Comparison of ENCODE assay signal across 18 mouse cellular contexts in genomic region chr2:178711587-178712080, GRCm38 (mm10).
DNase-seq lines count a peak whose midpoint lies in the region; ATAC-seq and TF ChIP-seq lines count a peak whose summit lies in the region.
"Had no signal": no experiment of that assay in that cellular context is flagged by ENCODE, and none has a peak within 500 bp of the region (broad histone marks: within the 10 kb centered on the region; RNA-seq: fewer than 3 reads in every experiment).

No protein-coding gene starts in this region.

- H3K9ac ChIP-seq in forebrain, embryonic 13.5 days: no peak overlapping the region
- no peak overlapping the region for H3K9ac ChIP-seq in liver, adult 2 months (ENCODE audit: low read depth, low read length)
- no peak overlapping the region for H3K9ac ChIP-seq in forebrain, embryonic 14.5 days (ENCODE audit: low read length)
- H3K9ac ChIP-seq: hindbrain, embryonic 15.5 days; intestine, embryonic 15.5 days; liver, embryonic 15.5 days had no signal

- WGBS in forebrain, embryonic 10.5 days: 41% methylated on average over 5 of the region's 5 CpGs
- 28% methylated on average over 5 of the region's 5 CpGs for WGBS in forebrain, embryonic 13.5 days
- WGBS in liver, adult 2 months: 74% methylated on average over 5 of the region's 5 CpGs
- WGBS in forebrain, embryonic 14.5 days: 26% methylated on average over 5 of the region's 5 CpGs

- H3K4me2 ChIP-seq in forebrain, embryonic 13.5 days: no peak overlapping the region
- H3K4me2 ChIP-seq in forebrain, embryonic 14.5 days (ENCODE audit: low read length): no peak overlapping the region
- H3K4me2 ChIP-seq: hindbrain, embryonic 15.5 days; intestine, embryonic 15.5 days; liver, embryonic 15.5 days had no signal

- DNase-seq in forebrain, embryonic 10.5 days (ENCODE audit: extremely low spot score, low spot score): no peak
- DNase-seq in liver, adult 2 months (ENCODE audit: extremely low read depth, low read depth, low spot score): peak; percentile 37
- DNase-seq in liver: no peak
- peak; percentile 51 for DNase-seq in brain, embryonic 14.5 days (ENCODE audit: low read depth)
- DNase-seq in forebrain, embryonic 14.5 days (ENCODE audit: low spot score): peak; percentile 21
- DNase-seq in adrenal gland, postnatal 4 days (ENCODE audit: low spot score in 2 of 2): no peak
- DNase-seq in gastrocnemius, postnatal 25 days: no peak
- DNase-seq: cerebellum, adult 9-11 months; gastrocnemius, postnatal 14 days; heart, adult 2 months; heart, postnatal 36 days; thymus, postnatal 14 days had no signal

- no peaks in the 10 kb centered on the region for H3K9me3 ChIP-seq in forebrain, embryonic 10.5 days
- no peaks in the 10 kb centered on the region for H3K9me3 ChIP-seq in forebrain, embryonic 13.5 days (replicated peaks)
- H3K9me3 ChIP-seq in forebrain, embryonic 14.5 days (replicated peaks; ENCODE audit: control insufficient read depth, low read length): no peaks in the 10 kb centered on the region
- H3K9me3 ChIP-seq: hindbrain, embryonic 15.5 days; intestine, embryonic 15.5 days; liver, embryonic 15.5 days had no signal

- H3K36me3 ChIP-seq in forebrain, embryonic 10.5 days (replicated peaks): no peaks in the 10 kb centered on the region
- no peaks in the 10 kb centered on the region for H3K36me3 ChIP-seq in forebrain, embryonic 13.5 days (ENCODE audit: poor library complexity, severe bottlenecking)
- H3K36me3 ChIP-seq in liver, adult 2 months (ENCODE audit: control insufficient read depth, insufficient read depth, low read length): no peaks in the 10 kb centered on the region
- H3K36me3 ChIP-seq in forebrain, embryonic 14.5 days (ENCODE audit: control insufficient read depth, insufficient read depth, low read length): no peaks in the 10 kb centered on the region
- H3K36me3 ChIP-seq: hindbrain, embryonic 15.5 days; intestine, embryonic 15.5 days; liver, embryonic 15.5 days had no signal

- H3K27ac ChIP-seq in forebrain, embryonic 10.5 days: peak overlapping the region; percentile 51; the same call in 1 of the 2 replicates
- H3K27ac ChIP-seq in forebrain, embryonic 13.5 days: no peak overlapping the region
- H3K27ac ChIP-seq in liver, adult 2 months (replicated peaks; ENCODE audit: insufficient read depth, low read depth, low read length): no peak overlapping the region; the same call in 1 of the 2 replicates
- H3K27ac ChIP-seq in forebrain, embryonic 14.5 days (ENCODE audit: low read depth, low read length): no peak overlapping the region
- H3K27ac ChIP-seq: heart, adult 2 months; hindbrain, embryonic 15.5 days; intestine, embryonic 15.5 days; liver, embryonic 15.5 days had no signal

- H3K4me1 ChIP-seq in forebrain, embryonic 10.5 days: peaks cover 48% of the 10 kb centered on the region
- H3K4me1 ChIP-seq in forebrain, embryonic 13.5 days: 0 out of 2 replicates have a peak, but pooled peaks cover 6% of the 10 kb centered on the region
- H3K4me1 ChIP-seq in liver, adult 2 months (ENCODE audit: control insufficient read depth, insufficient read depth, low read length): no peaks in the 10 kb centered on the region
- H3K4me1 ChIP-seq in forebrain, embryonic 14.5 days (ENCODE audit: control insufficient read depth, insufficient read depth, low read length): peaks cover 4% of the 10 kb centered on the region; the same call in 1 of the 2 replicates
- H3K4me1 ChIP-seq: hindbrain, embryonic 15.5 days had no signal

- no peak for ATAC-seq in forebrain, embryonic 13.5 days
- no peak for ATAC-seq in forebrain, embryonic 14.5 days
- ATAC-seq: intestine, embryonic 15.5 days; midbrain, embryonic 16.5 days had no signal

- H3K79me2 ChIP-seq in liver, adult 2 months (ENCODE audit: control insufficient read depth, insufficient read depth, low read length): no peaks in the 10 kb centered on the region

- no peak for TF ChIP-seq POLR2A in liver, adult 2 months (IDR thresholded peaks at IDR 0.05; ENCODE audit: extremely low read depth, insufficient read depth, low read length)
- no peak for TF ChIP-seq POLR2A in brain, embryonic 14.5 days (IDR thresholded peaks at IDR 0.05; ENCODE audit: borderline replicate concordance, extremely low read depth, insufficient read depth, insufficient read length, poor library complexity, severe bottlenecking)

- peaks cover 11% of the 10 kb centered on the region; the same call in 1 of the 2 replicates for H3K27me3 ChIP-seq in forebrain, embryonic 10.5 days (ENCODE audit: poor library complexity, severe bottlenecking)
- no peaks in the 10 kb centered on the region; the same call in 1 of the 2 replicates for H3K27me3 ChIP-seq in forebrain, embryonic 13.5 days
- H3K27me3 ChIP-seq in liver, adult 2 months (ENCODE audit: control insufficient read depth, insufficient read depth, low read length): no peaks in the 10 kb centered on the region
- H3K27me3 ChIP-seq in forebrain, embryonic 14.5 days (replicated peaks; ENCODE audit: control insufficient read depth, insufficient read depth, low read length): no peaks in the 10 kb centered on the region
- H3K27me3 ChIP-seq: CH12.LX; hindbrain, embryonic 15.5 days; intestine, embryonic 15.5 days; liver, embryonic 15.5 days had no signal

- no peak for TF ChIP-seq CTCF in liver, adult 2 months (IDR thresholded peaks at IDR 0.05; ENCODE audit: low read depth, low read length)
- no peak for TF ChIP-seq CTCF in brain, embryonic 14.5 days (IDR thresholded peaks at IDR 0.05; ENCODE audit: borderline replicate concordance, extremely low read depth, insufficient read depth, insufficient read length)

- H3K4me3 ChIP-seq in forebrain, embryonic 10.5 days: no peak overlapping the region
- no peak overlapping the region for H3K4me3 ChIP-seq in forebrain, embryonic 13.5 days
- H3K4me3 ChIP-seq in liver, adult 2 months (ENCODE audit: insufficient read depth, low read depth, low read length): no peak overlapping the region
- no peak overlapping the region for H3K4me3 ChIP-seq in forebrain, embryonic 14.5 days (ENCODE audit: low read depth, low read length)
- H3K4me3 ChIP-seq: heart, adult 2 months; hindbrain, embryonic 15.5 days; intestine, embryonic 15.5 days; liver, embryonic 15.5 days had no signal

Comparison
In these comparisons a context has a peak if more than half of its experiments do, and no peak if none do; other contexts are left out.
1. DNase-seq: peak in liver, adult 2 months (single experiment), brain, embryonic 14.5 days (single experiment) and forebrain, embryonic 14.5 days (single experiment); none in forebrain, embryonic 10.5 days (single experiment), liver (single experiment), adrenal gland, postnatal 4 days (0 of 2) and gastrocnemius, postnatal 25 days (single experiment).